Mouse (Mus musculus): ENCODE data around the gene Serpinb9b. TPM values are rescaled to one million over a fixed set of nuclear protein-coding genes. Genes with fewer than 3 reads are reported as not detected.
"Not testable (repeated sequence)": the region's sequence is repeated elsewhere in the genome, so short reads cannot be mapped to it uniquely, and the experiment has no call there.

The Serpinb9b gene
- not detected for total RNA-seq (2021)
- long read RNA-seq, experiment 1: 0 reads
- long read RNA-seq, experiment 2: 0 reads

GRCm38 (mm10) chr13:33027244-33027643 is at the start of gene Serpinb9b:
Serpinb9b (plus strand) TSS chr13:33027416.
- DNase-seq: no peak

- no peak for DNase-seq
These were observed 44.6 kb upstream of the Serpinb9b start for GRCm38 (mm10) chr13:32982556-32983042.

- no peak for DNase-seq
These were observed 41.0 kb upstream of the Serpinb9b start for GRCm38 (mm10) chr13:32986256-32986655.

DNA sequence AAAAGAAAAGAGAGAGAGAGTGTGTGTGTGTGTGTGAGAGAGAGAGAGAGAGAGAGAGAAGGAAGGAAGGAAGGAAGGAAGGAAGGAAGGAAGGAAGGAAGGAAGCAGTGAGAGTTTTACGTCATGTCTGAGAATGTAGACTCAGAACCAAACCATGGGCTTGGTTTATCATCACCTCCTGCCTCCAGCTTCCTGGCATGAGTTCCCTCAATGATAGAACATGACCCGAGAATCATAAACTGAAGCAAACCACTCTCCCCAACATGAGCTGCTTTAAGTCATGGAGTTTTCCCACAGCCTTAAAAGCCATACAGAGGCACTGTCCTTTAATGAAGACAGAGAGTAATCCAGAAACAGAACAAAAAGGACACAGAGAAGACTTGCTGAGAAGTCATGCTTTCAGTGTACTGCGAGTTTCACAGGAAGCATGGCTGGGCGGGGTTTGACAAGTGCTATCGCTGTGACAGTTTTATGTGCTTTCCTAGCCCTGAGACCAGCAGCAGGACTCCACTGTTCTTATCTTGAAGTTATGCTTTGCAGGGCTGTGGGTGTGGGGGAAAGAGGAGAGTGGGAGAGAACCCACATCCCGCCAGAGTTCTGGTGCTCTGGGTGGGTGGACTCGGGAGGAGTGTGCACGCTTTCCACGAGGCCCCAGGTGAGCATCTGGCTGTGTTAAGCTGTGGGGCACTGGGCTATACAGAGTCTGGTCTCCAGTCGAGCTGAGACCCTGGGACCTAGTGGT is 33.9 kb upstream of the Serpinb9b start:
- DNase-seq: no peak

GRCm38 (mm10) chr13:32993894-32994242 is 33.3 kb upstream of the Serpinb9b start:
- no peak for DNase-seq

DNA sequence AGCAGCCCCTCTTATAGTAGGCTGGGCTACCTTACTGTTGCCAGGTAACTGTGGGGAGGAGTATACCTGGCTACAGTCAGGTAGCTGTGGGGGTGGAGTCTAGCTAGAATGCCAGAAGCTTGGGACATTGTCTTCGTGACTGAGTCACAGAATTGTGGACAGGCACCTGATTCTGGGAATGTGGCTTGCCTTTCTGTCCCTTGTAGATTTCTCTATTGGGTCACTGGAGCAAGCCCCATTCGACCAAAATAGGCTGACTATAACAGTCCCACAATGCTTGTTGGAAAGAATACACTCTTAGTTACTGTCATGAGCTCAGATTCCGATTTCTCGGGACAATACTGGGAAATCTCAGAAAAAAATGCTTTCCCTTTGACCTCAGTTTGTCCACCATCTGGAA is 32.2 kb upstream of the Serpinb9b start:
- DNase-seq: no peak

- no peak for DNase-seq
These were observed 25.9 kb upstream of the Serpinb9b start for GRCm38 (mm10) chr13:33001341-33001740.

DNA sequence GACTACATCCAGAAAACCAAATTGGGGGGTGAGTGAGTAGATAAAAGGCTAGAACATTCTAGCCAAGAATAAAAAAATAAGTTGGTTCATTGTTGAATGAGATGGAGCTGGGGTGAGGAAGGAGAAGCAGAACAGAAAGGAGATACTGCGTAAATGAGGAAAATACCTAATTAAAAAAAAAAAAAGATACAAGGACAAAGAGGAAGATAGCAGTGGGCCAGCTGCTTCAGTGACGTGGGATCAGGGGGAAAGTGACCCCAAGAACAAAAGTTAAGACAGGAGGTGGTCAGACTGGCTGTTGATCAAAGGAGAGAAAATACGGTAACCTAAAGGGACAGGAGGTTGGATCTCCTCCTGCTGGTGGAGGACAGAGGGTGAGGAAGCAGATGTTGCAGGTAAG is 24.3 kb upstream of the Serpinb9b start, which contains the start of gene Serpinb9:
TSS of gene Serpinb9 (plus strand) at position 301 of the 400 bp plus-strand sequence.
- DNase-seq: no peak

- no peak for DNase-seq
These were observed 23.4 kb upstream of the Serpinb9b start for GRCm38 (mm10) chr13:33003523-33004413.

- DNase-seq: peak; percentile 84
These were observed 22.7 kb upstream of the Serpinb9b start for GRCm38 (mm10) chr13:33004414-33005105.

DNA sequence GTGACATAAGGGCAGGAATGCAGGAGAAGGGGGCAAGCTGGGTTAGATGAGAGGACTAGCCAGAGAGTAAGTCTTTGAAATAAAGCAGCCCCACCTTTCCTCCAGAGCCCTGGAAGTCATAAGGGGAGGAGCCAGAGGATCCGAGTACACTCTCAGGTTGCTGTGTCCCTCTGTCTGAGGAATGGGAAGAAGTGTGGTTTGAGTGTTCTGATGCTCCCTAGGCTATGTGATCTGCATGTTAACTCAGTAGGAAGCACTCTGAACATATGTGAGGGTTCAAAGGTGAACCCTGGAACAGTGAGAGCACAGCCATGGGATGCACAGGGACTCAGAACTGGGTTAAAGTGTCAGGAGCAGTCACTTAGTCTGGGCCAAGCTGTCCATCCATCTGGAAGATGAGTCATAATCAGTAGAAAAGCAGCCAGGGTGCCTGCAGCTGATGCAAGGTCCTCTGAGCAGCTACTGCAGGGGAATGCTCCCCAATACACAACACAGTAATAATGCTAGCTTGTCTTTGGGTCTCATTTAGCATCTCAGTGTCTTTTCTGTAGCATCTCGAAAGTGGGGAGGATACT is 21.6 kb upstream of the Serpinb9b start:
- DNase-seq: no peak

- no peak for DNase-seq
These were observed 20.7 kb upstream of the Serpinb9b start for GRCm38 (mm10) chr13:33006555-33006954.

DNA sequence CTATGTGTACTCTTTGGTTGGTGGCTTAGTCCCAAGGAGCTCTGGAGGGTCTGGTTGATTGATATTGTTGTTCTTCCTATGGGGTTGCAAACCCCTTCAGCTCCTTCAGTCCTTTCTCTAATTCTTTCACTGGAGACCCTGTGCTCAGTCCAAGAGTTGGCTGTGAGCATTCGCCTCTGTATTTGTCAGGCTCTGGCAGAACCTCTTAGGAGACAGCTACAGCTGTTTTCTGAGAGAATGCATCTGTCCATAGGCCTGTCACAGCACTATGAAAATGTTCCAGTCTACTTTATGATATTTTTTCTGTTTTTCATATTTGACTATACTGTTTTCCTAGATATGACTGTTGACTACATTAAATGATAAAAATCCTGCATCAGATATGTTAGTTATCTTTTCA is 14.8 kb upstream of the Serpinb9b start:
- DNase-seq: no peak

- no peak for DNase-seq
These were observed 13.9 kb upstream of the Serpinb9b start for GRCm38 (mm10) chr13:33013271-33013670.

GRCm38 (mm10) chr13:33022371-33022770 is 4.8 kb upstream of the Serpinb9b start:
- DNase-seq: no peak

GRCm38 (mm10) chr13:33026427-33027057 is 674 bp upstream of the Serpinb9b start:
- DNase-seq: no peak

- no peak for DNase-seq
These were observed 930 bp downstream of the Serpinb9b start for GRCm38 (mm10) chr13:33028146-33028545.

DNA sequence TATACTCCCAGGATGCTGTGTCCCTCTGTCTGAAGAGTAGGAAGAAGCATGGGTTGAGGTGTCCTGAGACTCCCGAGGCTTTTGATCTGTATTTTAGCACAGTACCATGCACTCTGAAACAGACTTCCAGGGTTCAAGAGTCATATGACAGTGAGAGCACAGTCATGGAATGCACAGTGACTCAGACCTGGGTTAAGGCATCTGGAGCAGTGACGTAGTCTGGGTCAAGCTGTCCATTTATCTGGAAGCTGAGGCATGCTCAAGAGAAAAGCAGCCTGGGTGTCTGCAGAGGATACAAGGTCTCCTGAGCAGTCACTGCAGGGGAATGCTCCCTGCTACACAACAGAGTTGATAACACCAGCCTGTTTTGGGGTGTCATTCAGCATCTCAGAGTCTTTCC is 1.3 kb downstream of the Serpinb9b start:
- no peak for DNase-seq

DNA sequence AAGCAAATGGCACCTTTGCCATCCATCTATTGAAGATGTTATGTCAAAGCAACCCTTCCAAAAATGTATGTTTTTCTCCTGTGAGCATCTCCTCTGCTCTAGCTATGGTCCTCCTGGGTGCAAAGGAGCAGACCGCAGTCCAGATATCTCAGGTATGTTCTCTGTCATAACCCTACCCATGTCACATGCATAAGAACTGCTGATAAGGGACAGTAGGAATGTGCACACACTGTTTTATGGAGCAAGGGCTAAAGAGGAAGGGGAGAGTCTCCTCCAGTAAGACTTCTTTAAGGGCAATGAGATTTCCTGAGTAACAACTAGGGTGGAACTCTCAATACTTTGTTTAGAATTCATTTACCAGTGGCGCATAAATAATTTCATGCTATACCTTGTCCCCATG is 2.3 kb downstream of the Serpinb9b start:
- DNase-seq: not testable (repeated sequence)

DNA sequence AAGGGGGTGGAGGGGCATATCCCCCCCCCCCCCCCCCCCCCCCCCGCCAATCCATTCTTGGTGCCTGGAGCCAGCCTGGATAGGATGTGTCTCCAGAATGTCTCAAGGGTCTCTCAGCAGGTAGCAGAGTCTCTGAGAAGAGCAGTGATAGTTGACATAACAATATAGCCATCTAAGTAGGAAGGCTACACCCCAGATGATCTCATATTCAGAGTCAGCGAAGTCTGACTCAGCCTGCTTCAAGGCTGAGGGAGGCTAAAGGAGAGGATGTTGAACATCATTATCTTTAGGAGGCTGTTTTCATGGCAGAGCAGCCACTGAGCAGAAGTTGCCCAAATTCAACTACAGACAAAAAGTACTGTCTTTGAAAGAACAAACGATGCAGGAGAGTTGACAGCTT is 3.1 kb downstream of the Serpinb9b start:
- DNase-seq: no peak

GRCm38 (mm10) chr13:33035506-33035905 is 8.3 kb downstream of the Serpinb9b start:
- DNase-seq: no peak

DNA sequence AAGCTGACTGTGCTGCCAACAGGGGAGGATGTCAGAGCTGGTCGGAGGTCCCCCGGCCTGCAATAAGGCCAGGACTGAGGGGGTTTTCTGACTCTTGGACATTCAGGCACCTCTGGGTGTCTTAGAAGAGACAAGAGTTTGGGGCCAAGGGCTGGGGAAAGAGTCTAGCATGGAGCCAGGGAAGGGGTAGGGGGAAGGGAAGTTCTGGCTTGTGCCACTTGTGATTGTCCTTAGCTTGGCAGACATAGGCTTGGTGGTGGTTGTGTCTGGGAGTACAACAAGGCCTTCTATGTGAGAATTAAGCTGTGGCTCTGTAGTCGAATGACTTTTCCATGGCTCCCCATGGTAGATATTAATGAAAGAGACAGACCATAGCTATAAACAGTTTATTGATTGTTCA is 16.3 kb downstream of the Serpinb9b start:
- DNase-seq: no peak

All from gastrocnemius, postnatal 25 days (tissue).